Mouse (Mus musculus) heart, adult 2 months (tissue): Measurements from ENCODE around the gene Ap3s2.

ENCODE experiments used
- CTCF ChIP-seq: fragments of 200-600 bp; IDR thresholded peaks from 2 replicates; pipeline ENCODE4 v1.8.1; 2022; ENCODE audit warnings: antibody characterized with exemption, mild to moderate bottlenecking, moderate library complexity
- POLR2A ChIP-seq: fragments of 200-500 bp; IDR thresholded peaks from 2 replicates; pipeline ENCODE4 v1.6.1; 2011; ENCODE audit warnings: mild to moderate bottlenecking, low read depth, low read length, control low read depth; ENCODE audit not compliant: insufficient read depth

DNA sequence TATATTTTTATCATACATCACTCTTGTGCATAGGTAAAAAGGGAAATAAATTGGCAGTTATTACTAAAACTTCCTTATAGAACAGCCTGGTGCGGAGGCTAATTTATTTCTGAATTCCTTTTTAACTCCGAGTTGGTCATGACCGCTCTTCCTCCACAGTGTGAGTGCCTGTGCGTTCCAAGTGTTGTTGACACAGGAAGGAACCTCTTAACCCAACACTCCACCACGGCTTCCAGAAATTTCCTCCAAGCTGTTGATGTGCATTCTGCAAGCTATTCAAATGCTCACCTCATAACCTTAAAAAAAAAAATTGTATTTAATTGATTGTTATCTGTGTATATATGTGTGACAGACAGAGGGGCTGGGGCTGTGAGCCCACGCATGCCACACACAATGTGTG lies 29.8 kb upstream of the Ap3s2 start:
- no peak for TF ChIP-seq POLR2A
- TF ChIP-seq CTCF = no peak
